Mouse (Mus musculus) cerebellum, adult 11 months (tissue): ENCODE data around the gene Olfr205.
"Not testable (repeated sequence)": the region's sequence is repeated elsewhere in the genome, so short reads cannot be mapped to it uniquely, and the experiment has no call there.

Experiments
- DNase-seq: peaks from one replicate; pipeline ENCODE4 v3.0.0; 2022

The Olfr205 gene

GRCm38 (mm10) chr16:59331038-59331437 lies at the start of gene Olfr205:
TSS of gene Olfr205 (minus strand) at chr16:59331138.
- DNase-seq, result no peak

GRCm38 (mm10) chr16:59363893-59364292 lies 33.0 kb upstream of the Olfr205 start, which contains the start of gene Olfr209:
TSS of gene Olfr209 (minus strand) at chr16:59363993.
- no peak for DNase-seq

DNA sequence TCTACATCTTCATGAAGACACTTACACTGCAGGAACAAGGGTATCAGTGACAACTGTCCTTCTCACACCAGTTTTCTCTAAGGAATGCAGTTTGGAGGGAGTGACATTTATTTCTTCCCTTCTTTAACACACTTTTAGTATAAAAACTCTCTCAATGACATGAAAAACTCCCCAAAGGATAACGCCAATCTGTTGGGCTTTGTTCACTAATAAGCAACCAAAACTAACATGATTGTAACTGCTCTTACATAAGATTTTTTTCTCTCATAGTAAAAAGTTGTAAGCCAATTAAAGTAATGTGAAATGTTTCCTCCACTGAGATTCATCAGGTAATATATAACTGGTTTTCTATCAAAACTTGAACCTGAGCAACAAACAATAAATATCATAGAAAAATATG lies 18.2 kb upstream of the Olfr205 start, which contains the start of gene Olfr206:
Gene Olfr206, minus strand, starts transcription at position 101 of the 400 bp plus-strand sequence.
- DNase-seq, result no peak

- DNase-seq, result not testable (repeated sequence)
Measured at GRCm38 (mm10) chr16:59323262-59323661, 7.7 kb downstream of the Olfr205 start.

DNA sequence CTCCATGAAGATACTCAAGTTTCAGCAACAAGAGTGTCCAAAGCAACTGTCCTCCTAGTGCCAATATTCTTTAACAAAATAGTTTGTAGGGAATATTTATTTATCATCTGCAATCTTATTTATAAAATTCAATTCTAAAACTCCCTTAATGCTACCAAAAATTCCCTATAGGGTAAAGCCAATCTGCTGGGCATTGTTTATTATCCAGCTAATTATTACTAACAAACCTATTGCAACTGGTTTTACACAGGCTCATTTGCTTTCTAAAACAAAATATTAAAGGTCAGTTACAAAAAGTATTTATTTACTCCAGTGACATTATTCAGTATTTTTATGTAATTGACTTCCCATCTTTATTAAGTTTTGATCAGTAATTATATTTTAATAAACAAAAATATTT lies 12.8 kb downstream of the Olfr205 start, which contains the start of gene Olfr204:
Gene Olfr204, minus strand, starts transcription at position 101 of the 400 bp plus-strand sequence.
- DNase-seq, result no peak

DNA sequence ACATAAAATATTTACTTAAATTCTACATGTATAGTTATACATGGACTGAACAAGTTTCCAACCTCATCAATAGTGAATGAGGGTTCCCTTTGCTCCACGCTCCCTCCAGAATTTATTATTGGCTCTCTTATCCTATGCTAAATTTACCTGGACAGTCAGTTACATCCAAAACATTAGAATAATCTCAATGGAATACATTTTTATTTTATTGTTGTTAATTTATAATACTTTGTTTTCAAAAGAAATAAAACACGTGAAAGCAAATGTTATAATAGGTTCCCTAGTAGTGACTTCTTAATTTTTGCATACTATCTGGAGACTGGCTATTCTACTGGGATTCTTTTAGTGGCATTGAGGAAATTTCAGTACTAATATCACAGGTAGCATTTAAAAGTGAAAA lies 32.4 kb downstream of the Olfr205 start, which contains the start of gene Olfr203:
Gene Olfr203, plus strand, starts transcription at position 301 of the 400 bp plus-strand sequence.
- DNase-seq, result no peak

GRCm38 (mm10) chr16:59287576-59287975 lies 43.4 kb downstream of the Olfr205 start:
- DNase-seq, result not testable (repeated sequence)

GRCm38 (mm10) chr16:59286693-59287092 lies 44.2 kb downstream of the Olfr205 start, which contains the start of gene Olfr202:
TSS of gene Olfr202 (minus strand) at chr16:59286793.
- DNase-seq, result no peak

- DNase-seq, result no peak
Measured at GRCm38 (mm10) chr16:59283476-59283875, 47.5 kb downstream of the Olfr205 start.

GRCm38 (mm10) chr16:59280542-59280941 lies 50.4 kb downstream of the Olfr205 start:
- no peak for DNase-seq
